Mouse (Mus musculus) limb, embryonic 10.5 days (tissue): Measurements from ENCODE around the gene Lhx1. TPM values are rescaled to one million over a fixed set of nuclear protein-coding genes. Genes with fewer than 3 reads are reported as not detected.
A peak's percentile ranks its signal among the peaks of the same experiment; 100 is the strongest.

Source experiments
- DNase-seq: peaks from one replicate; pipeline ENCODE4 v3.0.0-alpha.2; 2017; ENCODE audit warnings: low spot score
- H3K27ac ChIP-seq: fragments of 300-500 bp; sonication (generic); 2 replicates; pipeline ENCODE4 v1.5.1; 2016; ENCODE audit warnings: mild to moderate bottlenecking
- H3K27me3 ChIP-seq: fragments of 300-500 bp; sonication (generic); 2 replicates; pipeline ENCODE4 v1.6.1; 2016; ENCODE audit warnings: low read depth, mild to moderate bottlenecking; ENCODE audit not compliant: poor library complexity, severe bottlenecking
- H3K36me3 ChIP-seq: fragments of 300-500 bp; sonication (generic); 2 replicates; pipeline ENCODE4 v1.6.1; 2016; ENCODE audit warnings: mild to moderate bottlenecking, moderate library complexity
- H3K4me1 ChIP-seq: fragments of 300-500 bp; sonication (generic); 2 replicates; pipeline ENCODE4 v1.6.1; 2016
- H3K4me3 ChIP-seq: fragments of 300-500 bp; sonication (generic); 2 replicates; pipeline ENCODE4 v1.5.1; 2016; ENCODE audit warnings: mild to moderate bottlenecking, moderate library complexity
- H3K9me3 ChIP-seq: fragments of 300-500 bp; sonication (generic); replicated peaks from 2 replicates; pipeline ENCODE4 v1.6.1; 2016; ENCODE audit warnings: mild to moderate bottlenecking
- WGBS: fragments of 180-500 bp; shearing (Covaris S2); methylation state at CpG from one replicate; pipeline ENCODE4 v1.1.7; 2016; 5-methylcytosine and 5-hydroxymethylcytosine counted together
- polyA plus RNA-seq: library from polyadenylated mRNA; unstranded; fragments of >200 nt; fragmentation: Nextera tagmentation; extraction: Ambion mirVana; gene quantifications from 2 replicates; pipeline ENCODE4 v1.2.1, GENCODE M21; 2016

Gene Lhx1
- polyA plus RNA-seq, 1 experiment from 2014 or later = 0.31 TPM

DNA sequence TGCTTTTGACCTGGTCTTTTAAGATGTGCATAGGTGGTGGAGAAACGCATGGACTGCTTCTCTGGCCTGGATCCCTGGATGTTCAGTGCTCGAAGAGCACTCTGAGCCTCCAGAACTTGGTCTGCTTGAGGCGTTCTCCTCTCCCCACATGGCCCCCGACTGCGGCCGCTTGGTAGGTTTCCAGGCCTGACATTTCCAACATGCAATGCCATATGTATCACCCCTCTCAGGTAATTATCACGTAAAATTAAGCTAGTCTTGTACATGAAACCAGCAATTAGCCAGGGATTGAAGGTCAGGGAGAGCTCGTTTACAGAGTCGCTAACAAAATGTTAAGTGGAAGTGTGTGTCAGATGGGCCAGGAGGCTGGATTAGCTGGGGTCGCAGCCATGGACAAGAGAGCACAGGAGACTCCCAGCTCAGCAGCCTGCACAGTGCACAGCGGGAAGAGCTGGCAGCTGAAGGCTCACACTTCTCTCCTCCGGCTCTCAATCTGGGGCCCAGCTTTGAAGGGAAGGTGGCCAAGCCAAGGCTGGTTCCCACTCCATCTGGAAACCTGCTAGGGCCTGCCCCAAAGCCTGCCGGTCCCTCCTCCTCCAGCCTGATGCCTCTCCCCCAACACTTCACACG is 28.6 kb upstream of the Lhx1 start:
- Histone ChIP-seq H3K4me3 (no peak overlapping the region), H3K4me1 (peaks cover 8% of the 10 kb centered on the region; the same call in 1 of the 2 replicates), H3K9me3 (no peaks in the 10 kb centered on the region), H3K27ac (no peak overlapping the region), H3K36me3 (no peaks in the 10 kb centered on the region), H3K27me3 (peaks cover 26% of the 10 kb centered on the region; the same call in 1 of the 2 replicates)
- WGBS = 68% methylated on average over 14 of the region's 14 CpGs
- no peak for DNase-seq

DNA sequence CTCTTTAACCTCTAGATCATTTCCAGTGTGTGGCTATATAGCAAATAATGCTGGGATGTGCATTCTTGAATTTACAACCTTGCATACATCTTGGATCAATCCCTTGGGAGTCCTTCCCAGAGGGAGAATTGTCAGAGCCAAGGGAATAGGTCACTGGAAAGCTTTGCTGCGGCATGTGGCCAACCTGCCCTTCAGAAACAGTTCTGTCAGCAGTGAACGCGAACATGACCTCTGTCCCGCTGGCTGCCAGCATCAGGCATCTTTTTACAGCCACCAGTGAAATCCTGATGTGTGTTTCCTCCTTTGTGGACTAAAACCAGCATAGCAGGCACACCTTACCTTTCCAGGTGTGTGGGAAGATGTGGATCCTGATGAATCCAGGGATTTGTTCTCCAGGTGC is 26.0 kb upstream of the Lhx1 start:
- peaks cover 26% of the 10 kb centered on the region; the same call in 1 of the 2 replicates for H3K27me3 ChIP-seq
- H3K9me3 ChIP-seq = no peaks in the 10 kb centered on the region
- H3K4me1 ChIP-seq = peaks cover 8% of the 10 kb centered on the region; the same call in 1 of the 2 replicates
- DNase-seq = no peak
- no peaks in the 10 kb centered on the region for H3K36me3 ChIP-seq
- WGBS = 75% methylated on average over 4 of the region's 4 CpGs
- H3K27ac ChIP-seq = no peak overlapping the region
- H3K4me3 ChIP-seq = no peak overlapping the region

DNA sequence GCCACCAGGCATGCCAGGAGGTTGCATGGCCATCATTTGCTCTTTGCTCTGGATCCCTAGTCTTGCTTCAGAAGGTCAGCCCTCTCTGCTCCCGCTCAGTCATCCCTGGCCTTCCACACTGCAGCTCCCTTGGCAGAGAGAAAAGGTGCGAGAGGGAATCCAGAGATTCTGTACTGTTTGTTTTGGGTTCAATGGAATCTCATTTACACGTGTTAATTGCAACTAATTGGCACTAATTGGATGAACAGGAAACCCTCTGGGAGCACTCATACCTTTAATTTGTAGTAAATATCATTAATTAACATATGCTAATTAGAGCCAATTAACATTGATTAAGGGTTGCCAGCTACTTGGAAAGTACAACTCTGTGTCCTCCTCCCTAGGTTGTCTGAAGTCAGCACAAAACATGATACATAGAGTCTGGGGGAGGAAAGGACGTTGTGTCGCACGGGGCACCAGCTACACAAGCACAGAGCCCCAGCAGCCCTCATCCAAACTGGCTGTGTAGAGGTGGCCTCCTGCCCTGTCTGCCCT is 24.0 kb upstream of the Lhx1 start:
- no peak overlapping the region for H3K27ac ChIP-seq
- peaks cover 7% of the 10 kb centered on the region; the same call in 1 of the 2 replicates for H3K4me1 ChIP-seq
- no peaks in the 10 kb centered on the region for H3K9me3 ChIP-seq
- no peak for DNase-seq
- WGBS = 45% methylated on average over 6 of the region's 6 CpGs
- H3K36me3 ChIP-seq = no peaks in the 10 kb centered on the region
- H3K27me3 ChIP-seq = peaks cover 26% of the 10 kb centered on the region; the same call in 1 of the 2 replicates
- H3K4me3 ChIP-seq = no peak overlapping the region

DNA sequence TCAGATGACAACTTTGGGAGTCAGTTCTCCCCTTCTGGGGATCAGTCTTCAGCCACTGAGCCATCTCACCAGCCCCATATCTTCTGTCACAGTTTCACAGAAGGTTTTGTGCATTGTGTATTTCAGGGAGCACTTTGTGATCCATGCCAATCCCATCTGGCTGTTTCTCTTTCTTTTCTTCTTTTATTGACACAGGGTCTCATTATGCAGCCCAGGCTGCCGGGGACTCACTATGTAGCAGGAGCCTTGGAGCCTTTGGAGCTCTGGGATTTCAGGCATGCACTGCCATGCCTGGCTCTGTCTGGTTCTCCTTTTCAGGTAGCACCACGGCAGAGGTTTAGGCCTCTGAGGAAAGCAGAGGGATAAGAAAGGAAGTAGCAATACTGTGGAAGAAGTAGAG is 23.0 kb upstream of the Lhx1 start:
- no peaks in the 10 kb centered on the region for H3K36me3 ChIP-seq
- DNase-seq = no peak
- no peaks in the 10 kb centered on the region for H3K4me1 ChIP-seq
- WGBS = 75% methylated on average over 2 of the region's 2 CpGs
- H3K9me3 ChIP-seq = no peaks in the 10 kb centered on the region
- no peak overlapping the region for H3K4me3 ChIP-seq
- H3K27me3 ChIP-seq = peaks cover 30% of the 10 kb centered on the region; the same call in 1 of the 2 replicates
- no peak overlapping the region for H3K27ac ChIP-seq

DNA sequence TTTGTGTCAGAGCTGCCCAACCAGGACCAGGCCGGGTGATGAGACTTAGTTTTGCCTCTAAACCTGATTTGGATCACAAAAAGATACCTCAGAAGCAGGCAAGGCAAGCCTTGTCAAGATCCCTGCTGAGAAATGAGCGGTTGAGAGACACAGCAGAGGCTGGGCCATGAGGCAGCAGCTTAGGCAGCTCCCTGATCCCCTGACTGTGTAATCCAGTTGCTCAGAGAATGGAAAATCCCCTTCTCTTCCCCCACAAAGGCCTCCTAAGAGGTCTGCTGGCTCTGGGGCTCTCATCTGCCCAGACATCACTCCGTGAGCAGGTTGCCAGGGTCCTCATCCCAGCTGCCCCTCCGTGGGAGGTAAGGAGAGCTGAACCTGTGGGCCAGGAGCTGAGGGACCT is 14.6 kb upstream of the Lhx1 start:
- no peak overlapping the region for H3K4me3 ChIP-seq
- peaks cover 5% of the 10 kb centered on the region; the same call in 1 of the 2 replicates for H3K4me1 ChIP-seq
- H3K36me3 ChIP-seq = no peaks in the 10 kb centered on the region
- 11% methylated on average over 4 of the region's 4 CpGs for WGBS
- no peak overlapping the region for H3K27ac ChIP-seq
- DNase-seq = no peak
- peaks cover 57% of the 10 kb centered on the region for H3K27me3 ChIP-seq
- no peaks in the 10 kb centered on the region for H3K9me3 ChIP-seq

DNA sequence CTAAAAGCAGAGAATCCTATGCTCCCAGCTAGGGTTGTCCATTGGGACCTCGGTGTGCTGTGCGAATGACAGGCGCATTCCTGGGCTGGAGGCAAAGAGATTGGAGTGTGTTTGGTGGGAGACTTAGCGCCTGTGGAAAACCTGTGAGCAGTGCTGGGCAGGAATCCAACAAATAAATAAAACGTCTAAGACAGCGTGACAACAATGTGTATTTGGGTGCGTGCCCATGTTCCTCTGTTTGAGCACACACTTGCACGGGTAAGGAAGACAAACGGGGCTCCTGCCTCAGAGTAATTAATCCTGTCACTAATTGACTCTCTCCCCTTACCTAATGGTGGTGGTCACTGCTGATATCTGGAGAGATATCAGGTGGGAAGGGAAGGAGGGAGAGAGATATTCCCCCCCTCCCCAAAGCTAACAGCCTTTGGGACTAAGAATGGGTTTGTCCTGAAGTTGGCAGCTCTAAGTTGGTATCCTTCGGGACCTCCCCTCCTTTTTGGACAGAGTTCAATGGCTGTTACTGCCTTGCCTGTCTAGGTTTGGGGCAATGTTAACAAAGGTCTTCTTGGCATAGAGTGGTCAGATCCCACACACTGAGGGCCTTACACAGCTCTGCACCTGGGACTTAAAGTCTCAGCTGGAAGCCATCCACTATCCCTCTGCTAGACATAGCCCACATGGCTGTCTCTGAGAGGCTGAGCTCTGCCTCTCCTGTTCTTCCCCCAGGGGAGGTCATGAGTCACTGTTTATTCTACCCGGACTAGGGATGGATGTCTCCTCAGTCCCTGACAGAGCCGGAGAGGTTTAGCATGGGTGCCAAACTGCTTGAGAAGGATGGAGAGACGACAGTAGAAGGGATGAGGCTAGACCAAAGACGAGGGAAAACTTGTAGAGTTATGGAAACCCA is 4.7 kb upstream of the Lhx1 start:
- no peaks in the 10 kb centered on the region for H3K36me3 ChIP-seq
- peaks cover 100% of the 10 kb centered on the region for H3K27me3 ChIP-seq
- H3K4me3 ChIP-seq = no peak overlapping the region
- peak; percentile 34 for DNase-seq
- H3K9me3 ChIP-seq = no peaks in the 10 kb centered on the region
- peaks cover 35% of the 10 kb centered on the region for H3K4me1 ChIP-seq
- no peak overlapping the region for H3K27ac ChIP-seq
- 7% methylated on average over 14 of the region's 14 CpGs for WGBS

DNA sequence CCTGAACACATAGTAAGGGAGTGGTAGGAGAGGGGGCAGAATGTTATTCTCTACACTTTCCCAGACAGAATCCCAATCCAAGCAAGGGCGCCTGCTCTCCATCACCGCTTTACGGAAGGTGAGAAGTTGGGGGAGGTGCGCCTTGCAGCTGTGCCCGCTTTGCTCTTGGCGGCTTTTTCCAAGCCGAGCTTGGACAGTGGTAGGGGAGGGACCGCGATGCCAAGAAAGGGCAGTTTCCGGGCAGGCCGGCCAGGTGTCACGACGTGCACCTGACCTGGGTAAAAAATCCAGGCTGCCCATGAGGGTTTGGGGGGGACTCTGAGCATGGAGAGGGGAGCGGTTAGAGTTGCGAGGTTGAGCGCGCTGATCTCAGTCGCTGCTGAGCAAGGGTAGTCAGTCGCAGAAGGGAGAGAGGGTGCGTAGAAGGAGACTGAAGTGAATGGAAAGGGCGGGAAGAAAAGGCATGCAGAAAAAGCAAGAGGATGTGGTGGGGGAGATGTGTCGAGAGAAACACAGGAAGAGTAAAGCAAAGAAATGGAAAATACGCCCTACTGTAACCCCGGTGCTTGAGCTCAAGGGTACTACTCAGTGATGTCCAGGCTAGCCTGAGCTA is 3.9 kb upstream of the Lhx1 start:
- H3K27ac ChIP-seq = no peak overlapping the region
- peak; percentile 48 for DNase-seq
- H3K36me3 ChIP-seq = no peaks in the 10 kb centered on the region
- no peaks in the 10 kb centered on the region for H3K9me3 ChIP-seq
- H3K4me1 ChIP-seq = peaks cover 43% of the 10 kb centered on the region
- 2% methylated on average over 24 of the region's 24 CpGs for WGBS
- H3K27me3 ChIP-seq = peaks cover 100% of the 10 kb centered on the region
- H3K4me3 ChIP-seq = peak overlapping the region; percentile 33; the same call in 1 of the 2 replicates

DNA sequence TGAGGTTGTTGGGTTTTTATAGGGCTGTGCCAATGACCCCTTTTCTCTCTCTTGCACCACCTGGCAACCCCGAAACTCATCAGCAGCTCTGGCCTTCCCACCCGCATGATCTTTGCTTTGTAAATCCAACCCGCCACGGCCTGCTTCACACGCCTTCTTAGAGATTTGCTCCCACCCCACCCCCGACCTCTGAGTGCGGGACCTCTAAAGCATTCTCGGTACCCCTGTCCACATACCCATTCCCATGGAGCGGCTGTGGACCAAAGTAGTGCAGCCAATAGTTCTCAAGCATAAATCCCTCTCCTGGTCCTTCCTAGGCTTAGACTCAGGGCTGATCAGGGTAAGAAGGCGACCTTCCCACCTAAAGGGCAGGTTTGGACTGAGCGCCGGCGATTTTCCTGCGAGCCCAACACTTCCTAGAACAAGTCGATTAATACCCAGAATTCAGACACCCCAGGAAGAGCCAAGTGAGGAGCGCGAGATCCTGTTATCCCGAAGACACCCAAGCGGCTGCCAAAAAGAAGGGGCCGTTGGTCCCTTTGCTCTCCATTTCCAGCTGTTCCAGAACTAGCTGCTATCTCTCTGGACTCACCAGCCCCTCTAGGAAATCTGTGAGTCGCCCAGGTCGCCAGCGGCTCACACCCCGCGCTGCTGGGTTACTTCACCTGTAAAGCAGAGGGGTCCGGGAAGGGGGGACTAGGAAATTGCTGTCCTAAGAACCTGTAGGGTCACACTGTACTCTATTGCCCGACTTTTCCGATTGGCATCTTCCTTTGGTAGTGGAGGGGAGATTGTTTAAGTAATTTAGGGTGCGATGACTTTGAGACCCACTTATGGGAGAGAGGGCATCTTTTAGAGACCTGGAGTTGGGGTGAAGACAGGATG is 1.9 kb upstream of the Lhx1 start:
- no peaks in the 10 kb centered on the region for H3K36me3 ChIP-seq
- no peaks in the 10 kb centered on the region for H3K9me3 ChIP-seq
- H3K4me3 ChIP-seq = no peak overlapping the region
- DNase-seq = no peak
- peaks cover 60% of the 10 kb centered on the region for H3K4me1 ChIP-seq
- H3K27ac ChIP-seq = no peak overlapping the region
- WGBS = 2% methylated on average over 29 of the region's 29 CpGs
- peaks cover 100% of the 10 kb centered on the region for H3K27me3 ChIP-seq

DNA sequence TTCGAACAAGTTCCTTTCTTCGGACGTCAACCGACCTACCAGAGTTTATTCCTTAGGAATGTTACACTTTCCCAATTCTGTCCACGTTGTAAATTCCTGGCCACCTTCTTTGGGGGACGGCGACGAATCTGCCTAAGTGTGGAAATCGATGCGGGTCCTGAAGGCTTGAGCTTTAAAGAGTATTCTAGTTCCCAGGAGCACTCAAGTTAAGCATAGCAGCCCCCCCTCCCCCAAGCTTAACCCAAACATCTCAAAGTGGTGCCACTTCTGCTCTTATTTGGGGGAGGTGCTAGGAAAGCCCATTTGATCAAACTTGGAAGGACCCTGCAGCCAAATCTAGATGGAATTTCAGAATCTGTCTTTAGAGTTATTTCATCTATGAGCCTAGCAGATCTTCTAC is 1.1 kb upstream of the Lhx1 start:
- Histone ChIP-seq H3K27me3 (peaks cover 100% of the 10 kb centered on the region), H3K9me3 (no peaks in the 10 kb centered on the region), H3K4me3 (peak overlapping the region; percentile 60), H3K27ac (no peak overlapping the region), H3K4me1 (peaks cover 60% of the 10 kb centered on the region), H3K36me3 (no peaks in the 10 kb centered on the region)
- no peak for DNase-seq
- under 1% methylated on average over 10 of the region's 10 CpGs for whole genome bisulfite sequencing

DNA sequence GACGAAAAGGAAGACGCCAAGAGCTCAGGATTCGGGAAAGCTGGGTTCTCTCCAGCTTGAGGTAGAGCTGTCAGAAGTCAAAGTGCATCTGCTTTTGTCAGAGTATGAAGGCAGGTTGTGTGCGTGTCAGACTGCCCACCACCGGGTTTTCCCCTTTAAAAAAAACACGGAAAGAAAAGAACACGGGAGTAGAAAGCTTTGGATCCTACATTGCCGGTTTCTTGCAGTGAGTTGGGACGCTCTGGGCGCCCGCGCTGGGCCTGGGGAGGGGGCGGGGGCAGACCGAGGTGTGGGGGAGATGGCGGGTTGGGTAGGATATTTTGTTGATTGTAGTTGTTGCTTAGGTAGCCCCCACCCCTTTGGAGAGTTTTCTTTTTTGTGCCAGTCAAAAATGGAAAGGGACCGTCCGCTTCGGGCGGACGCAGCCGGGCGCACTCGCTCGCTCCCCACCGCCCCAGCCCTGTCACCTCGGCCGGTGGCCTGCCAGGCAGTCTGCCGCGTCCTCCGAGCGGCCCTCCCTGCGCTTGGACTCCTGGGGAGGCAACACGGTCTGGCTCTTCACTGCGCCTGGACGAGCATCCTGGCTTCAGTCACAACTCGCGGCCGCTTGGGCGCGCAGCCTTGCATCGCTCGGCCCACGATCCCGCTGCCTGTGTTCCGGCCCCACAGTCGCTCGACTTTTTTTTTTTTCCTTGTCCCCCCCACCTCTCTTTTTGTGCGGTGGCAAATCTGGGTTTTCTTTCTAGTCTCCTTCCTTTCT is 644 bp downstream of the Lhx1 start:
- under 1% methylated on average over 48 of the region's 48 CpGs for WGBS
- Histone ChIP-seq H3K27me3 (peaks cover 100% of the 10 kb centered on the region), H3K4me3 (peak overlapping the region; percentile 60), H3K27ac (peak overlapping the region; percentile 21; the same call in 1 of the 2 replicates), H3K9me3 (no peaks in the 10 kb centered on the region), H3K36me3 (no peaks in the 10 kb centered on the region), H3K4me1 (peaks cover 66% of the 10 kb centered on the region)
- peak; percentile 72 for DNase-seq

DNA sequence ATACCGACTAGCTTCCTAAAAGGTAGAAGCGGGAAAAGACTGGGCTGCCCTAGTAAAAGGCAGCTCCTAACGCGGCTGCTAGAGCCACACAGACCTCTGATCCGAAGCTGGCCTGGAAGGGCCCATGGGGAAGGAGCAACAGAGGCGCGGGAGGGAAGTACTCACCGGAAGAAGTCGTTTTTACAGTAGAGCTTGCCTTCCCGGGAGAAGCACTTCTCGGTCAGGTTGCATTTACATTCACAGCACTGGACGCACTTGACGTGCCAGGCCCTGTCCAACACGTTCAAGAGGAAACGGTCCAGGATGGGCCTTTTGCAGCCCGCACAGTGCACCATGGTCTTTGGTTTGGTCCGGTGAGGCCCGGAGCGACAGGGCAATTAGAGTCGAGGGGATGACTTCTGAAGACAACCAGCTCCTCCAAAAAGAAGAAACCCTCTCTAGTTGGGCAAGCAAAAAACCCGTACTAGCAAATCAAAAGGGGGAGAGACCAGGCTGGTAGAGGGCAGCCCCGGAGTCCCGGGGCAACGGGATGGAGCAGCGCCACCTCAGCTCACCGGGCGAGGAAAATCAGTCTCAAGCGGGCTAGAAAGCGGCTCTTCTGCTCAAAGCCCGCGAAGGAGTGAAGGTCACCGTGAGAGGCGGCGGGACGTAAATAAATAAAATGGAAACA is 1.4 kb downstream of the Lhx1 start:
- no peak overlapping the region for H3K27ac ChIP-seq
- peak overlapping the region; percentile 60 for H3K4me3 ChIP-seq
- WGBS = under 1% methylated on average over 35 of the region's 35 CpGs
- no peaks in the 10 kb centered on the region for H3K36me3 ChIP-seq
- H3K27me3 ChIP-seq = peaks cover 100% of the 10 kb centered on the region
- H3K9me3 ChIP-seq = no peaks in the 10 kb centered on the region
- peak; percentile 71 for DNase-seq
- H3K4me1 ChIP-seq = peaks cover 58% of the 10 kb centered on the region
